Mouse (Mus musculus): Measurements from ENCODE around the gene Olfr569. TPM values are rescaled to one million over a fixed set of nuclear protein-coding genes. Genes with fewer than 3 reads are reported as not detected.

Olfr569 gene
- total RNA-seq (2021), result not detected

DNA sequence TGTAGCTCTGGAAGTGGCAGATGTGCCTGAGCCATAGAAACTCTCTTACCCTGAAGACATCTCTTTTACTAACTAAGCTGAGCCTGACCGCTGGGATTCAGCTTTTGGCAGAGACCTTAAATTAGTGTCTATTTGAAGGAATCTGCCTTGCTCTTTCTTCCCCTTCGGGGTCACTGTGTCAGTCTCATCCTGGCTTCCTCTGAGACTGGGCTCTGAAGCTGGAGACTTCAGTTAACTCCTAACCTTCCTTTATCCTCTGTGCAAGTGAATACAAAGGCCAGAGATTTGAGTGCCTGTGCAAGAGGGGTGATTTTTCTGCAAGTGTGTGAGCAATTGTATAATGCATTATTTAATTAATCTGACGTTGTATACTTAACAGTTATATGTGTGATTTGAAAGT lies at the start of gene Olfr569:
Gene Olfr569, minus strand, starts transcription at position 101 of the 400 bp plus-strand sequence.
- intact Hi-C loops (cut with DNase I), result no loop called here

DNA sequence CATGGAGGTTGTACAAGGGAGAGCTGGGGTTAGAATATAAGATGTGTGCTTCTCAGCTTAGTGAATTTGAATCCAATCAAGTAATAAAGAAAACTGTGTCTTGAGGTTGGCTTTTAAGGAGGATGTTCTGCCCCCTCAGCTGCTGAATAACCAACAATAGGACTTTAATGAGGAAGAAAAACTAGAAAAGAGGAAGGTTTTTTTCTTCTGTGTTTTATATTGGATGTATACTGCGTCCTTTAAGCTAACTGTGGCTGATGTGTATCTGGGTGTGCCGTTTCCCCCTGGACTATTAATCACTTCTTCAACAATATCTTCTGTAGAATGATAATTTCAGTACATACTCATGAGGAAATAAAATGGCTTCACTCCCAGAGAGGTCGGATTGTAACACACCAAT lies 36.4 kb upstream of the Olfr569 start:
- DNase-seq (ENCODE audit: low spot score), result no peak
- intact Hi-C loops (cut with DNase I), result no loop called here

More for the DNA sequence above, at the start of gene Olfr569:
- no peak for DNase-seq (ENCODE audit: low spot score)

DNA sequence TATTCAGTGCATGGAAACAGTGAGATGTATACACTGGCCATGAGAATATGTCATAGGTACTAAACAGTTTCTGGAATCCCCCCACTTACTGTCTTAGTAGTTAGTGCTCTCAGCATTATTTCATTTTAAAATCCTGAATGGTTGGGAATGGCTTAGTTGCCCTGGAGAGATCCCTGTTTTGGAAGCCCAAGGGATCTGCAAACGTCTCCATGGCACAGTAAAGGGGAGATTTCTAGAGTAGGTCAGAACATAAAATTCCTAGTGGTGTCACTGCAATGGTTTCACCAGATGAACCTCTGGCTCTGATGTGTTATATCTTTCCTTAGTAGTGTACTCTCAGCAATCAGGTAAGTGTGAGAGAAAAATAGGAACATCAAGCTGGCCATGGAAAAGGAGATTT lies 33.4 kb upstream of the Olfr569 start, which contains the start of gene Olfr572:
Gene Olfr572, plus strand, starts transcription at position 301 of the 400 bp plus-strand sequence.
- no peak for DNase-seq (ENCODE audit: low spot score)
- intact Hi-C loops (cut with DNase I), result no loop called here

DNA sequence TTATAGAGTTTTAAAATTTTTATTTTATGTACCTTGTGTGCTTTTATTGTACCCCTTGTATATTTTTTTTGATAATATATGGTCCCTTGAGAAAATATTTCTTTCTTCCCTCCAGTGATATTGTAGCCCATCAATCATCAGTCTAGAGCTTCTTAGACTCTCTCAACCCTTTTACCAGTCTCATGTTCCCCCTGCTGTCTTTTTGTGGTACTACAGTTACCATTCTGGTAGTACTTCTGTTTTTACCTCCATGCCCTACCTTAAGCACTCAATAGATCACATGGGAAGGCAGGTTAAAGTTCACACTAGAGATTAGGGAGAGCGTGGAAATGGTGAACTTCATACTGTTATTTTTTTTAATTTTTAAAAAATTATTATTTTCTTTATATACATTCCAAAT lies 28.9 kb upstream of the Olfr569 start:
- no peak for DNase-seq (ENCODE audit: low spot score)

DNA sequence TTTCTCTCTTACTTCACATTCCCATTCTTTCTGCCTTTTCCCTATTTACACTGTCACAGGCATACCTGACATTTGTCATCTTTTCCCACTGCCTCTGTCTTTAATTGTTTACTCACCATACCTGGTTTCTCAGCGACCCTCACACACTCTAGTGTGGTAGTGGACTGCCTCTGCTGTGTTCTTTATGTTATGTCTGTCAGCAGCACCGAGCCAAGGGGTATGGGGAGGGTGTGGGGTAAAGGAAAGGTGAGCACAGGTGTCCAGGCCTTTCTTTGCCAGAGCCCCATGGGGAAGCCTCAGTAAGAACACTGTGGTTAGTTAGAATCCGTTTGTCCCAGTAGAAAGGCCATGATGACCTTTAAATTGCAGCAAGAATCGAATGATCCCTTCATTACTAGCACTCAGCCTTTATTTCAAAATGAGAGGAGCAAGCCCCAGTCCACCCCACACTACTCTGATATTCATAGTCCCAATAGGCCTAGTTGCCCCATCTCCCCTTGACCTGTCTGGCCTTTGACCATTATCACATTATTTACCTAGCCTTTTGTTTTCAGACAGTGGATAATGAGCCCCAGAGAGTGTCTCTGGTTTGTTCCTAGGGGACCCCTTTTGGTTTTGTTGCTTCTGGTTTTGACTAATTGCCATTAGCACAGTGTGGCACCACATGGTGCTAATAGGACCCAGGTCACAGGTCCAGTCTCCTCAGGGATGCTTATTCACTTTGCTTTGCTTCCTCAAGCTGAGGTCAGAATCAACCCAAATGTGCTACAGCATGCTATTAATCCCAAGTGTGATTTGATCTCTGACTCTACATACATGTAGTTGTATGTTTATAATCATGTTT lies 26.6 kb upstream of the Olfr569 start, which contains the start of gene Olfr571:
Gene Olfr571, minus strand, starts transcription at position 505 of the 844 bp plus-strand sequence.
- no peak for DNase-seq (ENCODE audit: low spot score)
- intact Hi-C loops (cut with DNase I), result no loop called here

More for the DNA sequence above, 28.9 kb upstream of the Olfr569 start:
- intact Hi-C loops (cut with DNase I), result loop anchor here (1.0 kb wide), 2 partner anchors 254 to 406 kb away; no protein-coding TSS in a partner anchor

DNA sequence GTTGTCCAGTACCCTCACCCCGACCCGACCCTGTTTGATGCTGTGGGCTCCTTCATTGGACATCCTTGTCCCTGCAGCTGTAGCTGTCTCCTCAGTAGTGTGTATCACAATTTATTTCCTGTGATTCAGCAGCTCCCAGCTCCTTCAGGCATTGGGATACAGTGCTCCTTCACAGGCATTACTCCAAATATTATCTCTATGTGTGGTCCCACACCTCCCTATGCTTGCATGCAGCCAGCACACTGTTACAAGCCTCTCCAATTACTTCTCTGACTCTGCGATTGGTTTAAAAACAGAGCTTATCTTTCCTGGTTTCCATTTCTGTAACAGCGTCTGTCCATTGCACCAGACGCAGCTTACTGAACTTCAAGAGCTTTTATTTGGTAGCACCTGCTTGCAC lies 25.7 kb upstream of the Olfr569 start:
- no peak for DNase-seq (ENCODE audit: low spot score)
- intact Hi-C loops (cut with DNase I), result no loop called here

DNA sequence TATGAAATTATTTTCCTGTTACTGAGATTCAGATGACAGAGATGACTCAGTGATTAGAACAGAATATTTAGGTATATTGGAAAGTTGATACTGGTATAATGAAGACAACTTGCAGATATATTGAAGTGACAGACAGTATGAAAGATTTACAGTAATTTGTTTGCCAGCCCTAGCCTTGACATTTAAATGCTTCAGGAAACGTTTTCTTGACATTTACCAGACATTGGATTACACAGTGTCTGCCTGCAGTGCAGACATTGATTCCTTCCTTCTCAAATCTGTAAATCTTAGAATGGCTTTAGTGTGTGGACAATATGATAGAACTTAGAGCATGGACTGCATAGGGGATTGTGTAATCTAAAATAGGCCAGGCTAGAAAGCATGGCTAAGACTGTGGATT lies 24.6 kb upstream of the Olfr569 start:
- DNase-seq (ENCODE audit: low spot score), result no peak
- intact Hi-C loops (cut with DNase I), result no loop called here

DNA sequence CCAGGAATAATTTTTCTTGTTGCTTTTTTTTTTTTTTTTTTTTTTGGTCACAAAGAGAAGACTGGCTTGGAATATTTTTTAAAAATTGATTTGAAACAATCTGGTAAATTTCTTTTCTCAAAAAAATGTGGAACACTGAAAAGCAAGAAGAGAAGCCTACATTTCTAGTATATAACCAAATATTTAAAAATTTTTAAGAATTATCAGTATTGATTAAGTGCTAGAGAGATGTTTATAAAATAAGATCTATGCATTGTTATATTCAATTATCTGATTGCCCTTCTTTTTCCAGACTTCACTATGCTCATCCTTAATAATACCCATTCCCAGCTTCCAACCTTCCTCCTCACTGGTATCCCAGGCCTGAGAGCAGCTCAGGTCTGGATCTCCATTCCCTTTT lies 13.9 kb downstream of the Olfr569 start, which contains the start of gene Olfr568:
Gene Olfr568, plus strand, starts transcription at position 301 of the 400 bp plus-strand sequence.
- DNase-seq (ENCODE audit: low spot score), result no peak
- intact Hi-C loops (cut with DNase I), result no loop called here

DNA sequence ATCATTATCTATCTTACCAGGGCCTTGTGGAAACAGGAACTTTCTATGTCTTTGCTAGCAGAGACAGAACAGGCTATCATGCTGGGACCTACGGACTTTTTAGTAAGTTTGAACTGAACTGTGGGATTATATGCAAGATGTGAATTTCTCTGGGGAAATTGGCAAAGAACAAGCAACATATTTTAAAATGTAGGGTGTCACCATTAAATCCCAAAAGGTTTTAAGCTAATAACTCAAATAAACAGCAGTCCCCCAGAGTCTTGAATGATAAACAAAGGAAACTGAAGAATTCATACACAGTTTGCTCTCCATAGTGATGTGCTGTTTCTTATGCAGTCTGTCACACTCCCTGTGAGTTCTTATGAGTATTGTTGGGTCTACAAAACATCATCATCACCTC lies 32.0 kb downstream of the Olfr569 start, which contains the start of gene Olfr566:
Gene Olfr566, minus strand, starts transcription at position 101 of the 400 bp plus-strand sequence.
- no peak for DNase-seq (ENCODE audit: low spot score)
- intact Hi-C loops (cut with DNase I), result loop anchor here (5.0 kb wide), 1 partner anchor 194 kb away; the partner anchor contains the start of gene Olfr583

DNA sequence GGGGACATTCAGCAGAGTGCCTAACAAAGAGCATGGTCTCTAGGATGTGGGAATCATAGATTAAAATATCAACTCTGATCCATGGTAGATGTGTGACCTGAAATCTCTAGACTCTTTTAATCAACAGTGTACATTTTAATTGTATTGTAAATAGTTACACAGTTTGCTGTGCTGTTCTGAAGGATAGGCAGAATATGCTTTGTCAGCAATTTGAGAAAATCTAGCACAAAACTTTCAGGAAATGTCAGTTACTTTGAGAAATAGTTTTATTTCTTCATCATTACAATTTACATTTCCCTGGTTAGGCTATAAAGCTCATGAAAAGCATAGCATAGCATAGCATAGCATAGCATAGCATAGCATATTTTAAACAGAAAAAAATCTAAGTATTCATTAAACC lies 34.9 kb downstream of the Olfr569 start:
- no peak for DNase-seq (ENCODE audit: low spot score)
- intact Hi-C loops (cut with DNase I), result loop anchor here (5.0 kb wide), 1 partner anchor 196 kb away; the partner anchor contains the start of gene Olfr583

Other genes starting within 250 kb of the Olfr569 start
- gene Olfr555, start 232.1 kb downstream of the Olfr569 start, total RNA-seq (2021), result not detected
- gene Olfr556, start 226.0 kb downstream of the Olfr569 start, total RNA-seq (2021), result not detected
- gene Trim68, start 203.6 kb downstream of the Olfr569 start, total RNA-seq (2021), result 1 to 10 TPM; 6.5 to 8.2 TPM
- gene Olfr557, start 195.0 kb downstream of the Olfr569 start, total RNA-seq (2021), result not detected
- 1 to 10 TPM; 2.4 to 4.4 TPM for gene Olfr558, start 188.7 kb downstream of the Olfr569 start, total RNA-seq (2021)
- not detected for gene Olfr33, start 171.8 kb downstream of the Olfr569 start, total RNA-seq (2021)
- gene Olfr559, start 163.4 kb downstream of the Olfr569 start, total RNA-seq (2021), result not detected
- not detected for gene Olfr560, start 131.5 kb downstream of the Olfr569 start, total RNA-seq (2021)
- 1 to 10 TPM in 1 of 2 experiments, under 1 TPM in 1; 0.81 to 1.2 TPM for gene Olfr78, start 131.4 kb downstream of the Olfr569 start, total RNA-seq (2021)
- gene Olfr561, start 119.7 kb downstream of the Olfr569 start, total RNA-seq (2021), result not detected
- not detected for gene Olfr564, start 87.4 kb downstream of the Olfr569 start, total RNA-seq (2021)
- not detected for gene Olfr566, start 32.1 kb downstream of the Olfr569 start, total RNA-seq (2021)
- gene Olfr568, start 13.8 kb downstream of the Olfr569 start, total RNA-seq (2021), result not detected
- gene Olfr570, start 3.7 kb upstream of the Olfr569 start, total RNA-seq (2021), result not detected
- gene Olfr571, start 26.7 kb upstream of the Olfr569 start, total RNA-seq (2021), result not detected
- not detected for gene Olfr572, start 33.5 kb upstream of the Olfr569 start, total RNA-seq (2021)
- not detected for gene Olfr573-ps1, start 51.7 kb upstream of the Olfr569 start, total RNA-seq (2021)
- not detected for gene Olfr574, start 57.6 kb upstream of the Olfr569 start, total RNA-seq (2021)
- gene Olfr575, start 67.9 kb upstream of the Olfr569 start, total RNA-seq (2021), result not detected
- not detected for gene Olfr576, start 71.8 kb upstream of the Olfr569 start, total RNA-seq (2021)
- not detected for gene Olfr577, start 85.1 kb upstream of the Olfr569 start, total RNA-seq (2021)
- not detected for gene Olfr578, start 98.4 kb upstream of the Olfr569 start, total RNA-seq (2021)
- gene Olfr582, start 147.1 kb upstream of the Olfr569 start, total RNA-seq (2021), result not detected
- not detected for gene Olfr583, start 160.4 kb upstream of the Olfr569 start, total RNA-seq (2021)
- not detected for gene Olfr584, start 191.0 kb upstream of the Olfr569 start, total RNA-seq (2021)
- not detected for gene Olfr585, start 206.8 kb upstream of the Olfr569 start, total RNA-seq (2021)
- not detected for gene Olfr586, start 234.8 kb upstream of the Olfr569 start, total RNA-seq (2021)
- gene Olfr588-ps1, start 250.0 kb upstream of the Olfr569 start, total RNA-seq (2021), result not detected

Measured in heart, postnatal 25 days (tissue).